Mouse (Mus musculus) heart, adult 2 months (tissue): ENCODE results near the gene Ola1.

ENCODE experiments used
- CTCF ChIP-seq: fragments of 200-600 bp; IDR thresholded peaks from 2 replicates; pipeline ENCODE4 v1.8.1; 2022; ENCODE audit warnings: antibody characterized with exemption, mild to moderate bottlenecking, moderate library complexity
- EP300 ChIP-seq: fragments of 200-500 bp; IDR thresholded peaks from 2 replicates; pipeline ENCODE4 v1.6.1; 2011; ENCODE audit warnings: low read depth, low read length, control low read depth; ENCODE audit not compliant: insufficient read depth
- POLR2A ChIP-seq: fragments of 200-500 bp; IDR thresholded peaks from 2 replicates; pipeline ENCODE4 v1.6.1; 2011; ENCODE audit warnings: mild to moderate bottlenecking, low read depth, low read length, control low read depth; ENCODE audit not compliant: insufficient read depth

- peak; percentile 77 for TF ChIP-seq CTCF
- TF ChIP-seq POLR2A, result no peak
- TF ChIP-seq EP300, result peak; percentile 24; the same call in 1 of the 2 replicates
These were observed 159.0 kb downstream of the Ola1 start for GRCm38 (mm10) chr2:73059550-73060258.
